Mouse (Mus musculus): ENCODE results near the gene Map2. TPM values are rescaled to one million over a fixed set of nuclear protein-coding genes. Genes with fewer than 3 reads are reported as not detected.

Gene Map2
- total RNA-seq, 2 experiments from 2014 or later = 1,082 to 1,114 TPM

- no peak; the same call in 1 of the 2 replicates for TF ChIP-seq CTCF (conservative IDR thresholded peaks at IDR 0.05)
- Histone ChIP-seq H3K27ac (peak overlapping the region; percentile 86), H3K4me3 (peak overlapping the region; percentile 94)
- DNase-seq (ENCODE audit: low spot score in 2 of 2) = no peak
Observed at GRCm38 (mm10) chr1:66176012-66176837, 1.2 kb downstream of the Map2 start.

DNA sequence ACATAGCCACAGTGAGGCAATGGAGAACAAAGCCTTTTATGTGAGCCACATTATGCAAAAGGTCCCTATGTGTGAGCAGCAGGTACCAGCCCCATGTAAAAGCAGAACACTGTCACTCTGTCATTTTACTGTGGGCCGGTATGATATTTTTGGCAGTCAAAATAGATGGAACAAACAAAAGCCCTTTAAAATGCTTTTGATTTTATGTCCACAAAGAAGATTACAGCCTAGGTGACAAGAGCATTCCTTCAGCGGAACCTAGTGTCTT lies 1.7 kb downstream of the Map2 start:
- H3K27ac ChIP-seq = peak overlapping the region; percentile 86
- peak overlapping the region; percentile 94 for H3K4me3 ChIP-seq

DNA sequence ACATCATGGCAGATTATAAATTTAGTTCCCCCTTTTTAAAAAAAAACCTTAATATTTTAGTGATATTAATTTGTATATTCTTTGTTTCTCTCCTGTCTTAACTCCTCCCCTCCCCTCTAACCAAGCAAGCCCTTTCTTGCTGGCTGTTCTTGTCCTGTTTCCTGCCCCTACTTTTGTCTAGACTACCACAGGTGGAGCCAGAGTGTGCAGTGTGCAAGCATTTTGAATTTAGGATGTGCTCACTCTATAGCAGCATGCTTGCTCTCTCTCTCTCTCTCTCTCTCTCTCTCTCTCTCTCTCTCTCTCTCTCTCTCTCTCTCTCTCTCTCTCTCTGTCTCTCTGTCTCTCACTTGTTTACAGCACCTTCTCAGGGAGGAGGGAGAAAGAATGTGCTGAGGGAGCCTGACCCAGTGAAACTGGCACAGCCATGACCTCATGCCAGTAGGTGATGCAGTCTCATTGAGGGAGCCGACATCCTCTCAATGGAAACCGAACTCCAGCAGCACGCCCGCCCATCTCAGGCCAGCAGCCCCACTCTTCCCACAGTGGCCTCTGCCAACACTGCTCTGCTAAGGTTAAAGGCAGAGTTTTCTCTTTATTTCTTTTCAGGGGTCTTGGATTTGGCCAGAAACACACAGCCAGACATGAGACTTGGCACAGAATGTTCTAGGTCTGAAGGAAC lies 2.6 kb downstream of the Map2 start:
- Histone ChIP-seq H3K4me3 (peak overlapping the region; percentile 94), H3K27ac (peak overlapping the region; percentile 86)
- DNase-seq (ENCODE audit: low spot score in 2 of 2) = no peak
- peak; percentile 31 for TF ChIP-seq CTCF (conservative IDR thresholded peaks at IDR 0.05)

More for the DNA sequence above, 1.7 kb downstream of the Map2 start:
- peak; percentile 43; the same call in 1 of the 2 replicates for TF ChIP-seq CTCF (conservative IDR thresholded peaks at IDR 0.05)
- DNase-seq (ENCODE audit: low spot score in 2 of 2) = no peak

DNA sequence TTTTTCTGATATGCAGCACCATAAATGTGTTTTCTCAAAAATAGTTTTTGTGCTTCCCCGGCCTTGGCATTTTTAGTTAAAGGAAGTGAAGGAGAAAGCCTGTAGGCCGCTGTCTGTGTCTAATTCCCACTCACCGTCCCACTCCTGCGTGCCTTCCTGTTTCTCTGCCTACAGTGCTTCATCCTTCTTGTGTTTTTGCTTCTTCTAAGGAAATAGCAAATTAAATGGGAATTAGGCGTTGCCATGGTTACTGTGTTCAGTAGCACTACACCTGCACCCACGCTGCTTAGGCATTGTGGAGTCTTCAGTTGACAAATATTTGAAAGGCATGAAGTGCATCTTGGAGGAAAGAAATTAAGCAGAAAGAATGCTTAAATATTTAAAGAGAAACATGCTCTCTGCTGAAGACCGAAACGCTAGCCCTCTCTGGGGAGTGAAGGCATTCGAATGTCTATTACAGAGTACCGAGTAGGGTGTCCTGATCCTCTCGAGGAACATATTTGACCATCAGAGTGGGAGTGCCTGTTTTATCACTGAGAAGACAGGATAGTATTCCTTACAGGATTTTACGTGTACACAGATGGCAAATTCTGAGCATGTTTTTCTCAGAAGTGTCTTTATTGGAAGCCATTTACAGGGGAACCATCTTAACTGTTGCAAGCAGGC lies 12.1 kb downstream of the Map2 start:
- peak overlapping the region; percentile 62 for H3K27ac ChIP-seq
- peak in 1 of 2 experiments; percentile 69 for DNase-seq (ENCODE audit: low spot score in 2 of 2)
- H3K4me3 ChIP-seq = peak overlapping the region; percentile 23; the same call in 1 of the 2 replicates
- TF ChIP-seq CTCF (conservative IDR thresholded peaks at IDR 0.05) = no peak

- no peak for TF ChIP-seq CTCF (conservative IDR thresholded peaks at IDR 0.05)
- DNase-seq (ENCODE audit: low spot score in 2 of 2) = no peak
- H3K4me3 ChIP-seq = no peak overlapping the region
- no peak overlapping the region for H3K27ac ChIP-seq
Observed at GRCm38 (mm10) chr1:66192401-66192800, 17.3 kb downstream of the Map2 start.

DNA sequence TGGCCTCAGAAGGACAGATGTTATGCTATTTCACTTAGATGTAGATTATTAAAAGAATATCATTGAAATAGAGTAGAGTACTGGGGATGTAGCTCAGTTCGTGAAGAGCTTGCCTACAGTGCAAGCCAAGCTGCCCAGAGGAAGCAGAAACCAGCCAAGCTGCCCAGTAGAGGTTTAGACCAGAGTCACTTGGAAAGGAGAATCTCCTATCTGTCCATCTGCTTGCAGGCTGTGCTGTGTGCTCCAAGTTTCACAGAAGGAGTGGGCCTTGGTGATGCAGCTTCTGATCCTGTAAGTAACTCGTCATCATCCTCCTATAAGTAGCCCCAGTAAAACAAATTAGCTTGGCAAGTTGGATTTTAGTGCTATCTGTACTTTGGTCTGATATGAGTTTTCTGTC lies 17.8 kb downstream of the Map2 start:
- no peak for DNase-seq (ENCODE audit: low spot score in 2 of 2)
- H3K27ac ChIP-seq = no peak overlapping the region
- no peak for TF ChIP-seq CTCF (conservative IDR thresholded peaks at IDR 0.05)
- H3K4me3 ChIP-seq = no peak overlapping the region

- Histone ChIP-seq H3K4me3 (no peak overlapping the region), H3K27ac (peak overlapping the region; percentile 41)
- DNase-seq (ENCODE audit: low spot score in 2 of 2) = no peak
- no peak for TF ChIP-seq CTCF (conservative IDR thresholded peaks at IDR 0.05)
Observed at GRCm38 (mm10) chr1:66195040-66195726, 20.1 kb downstream of the Map2 start.

DNA sequence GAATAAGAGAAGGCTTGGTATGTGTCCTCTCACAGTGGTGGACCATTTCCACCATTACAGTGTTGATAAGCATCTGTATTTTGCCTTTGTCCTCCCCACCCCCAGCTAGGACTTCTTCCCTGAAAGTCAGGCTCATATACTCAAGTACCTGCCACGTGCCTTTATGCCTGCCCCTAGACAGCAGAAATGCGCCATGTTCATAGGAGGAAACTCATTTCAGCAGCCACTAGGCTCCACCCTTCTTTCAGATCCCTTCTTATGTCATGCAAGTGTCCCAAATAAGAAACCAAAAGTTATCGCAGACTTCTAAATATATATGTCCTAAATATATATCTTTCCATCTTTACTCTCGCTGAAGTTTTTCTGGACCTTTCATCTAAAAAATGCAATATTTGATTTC lies 21.2 kb downstream of the Map2 start:
- no peak overlapping the region for H3K27ac ChIP-seq
- no peak for TF ChIP-seq CTCF (conservative IDR thresholded peaks at IDR 0.05)
- H3K4me3 ChIP-seq = no peak overlapping the region
- no peak for DNase-seq (ENCODE audit: low spot score in 2 of 2)

DNA sequence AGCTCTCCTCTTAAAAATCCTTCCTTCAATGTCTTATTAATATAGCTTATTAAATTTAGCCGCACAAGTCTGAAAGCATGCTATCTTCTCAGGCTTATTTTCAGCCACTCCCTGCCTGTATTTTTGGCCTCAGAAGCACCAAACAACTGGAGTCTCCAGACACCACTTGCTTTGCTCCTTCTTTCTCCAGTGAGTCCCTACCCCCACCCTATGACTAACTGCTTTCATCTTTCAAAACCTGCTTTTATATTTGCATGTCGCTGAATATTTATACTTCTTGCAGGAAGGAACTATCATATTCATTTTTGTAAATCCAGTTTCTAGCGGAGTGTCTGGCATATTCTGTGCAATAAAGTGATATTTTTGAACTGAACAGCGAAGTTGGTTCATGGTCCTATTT lies 21.6 kb downstream of the Map2 start:
- Histone ChIP-seq H3K27ac (peak overlapping the region; percentile 6; the same call in 1 of the 2 replicates), H3K4me3 (no peak overlapping the region)
- no peak for TF ChIP-seq CTCF (conservative IDR thresholded peaks at IDR 0.05)
- no peak for DNase-seq (ENCODE audit: low spot score in 2 of 2)

DNA sequence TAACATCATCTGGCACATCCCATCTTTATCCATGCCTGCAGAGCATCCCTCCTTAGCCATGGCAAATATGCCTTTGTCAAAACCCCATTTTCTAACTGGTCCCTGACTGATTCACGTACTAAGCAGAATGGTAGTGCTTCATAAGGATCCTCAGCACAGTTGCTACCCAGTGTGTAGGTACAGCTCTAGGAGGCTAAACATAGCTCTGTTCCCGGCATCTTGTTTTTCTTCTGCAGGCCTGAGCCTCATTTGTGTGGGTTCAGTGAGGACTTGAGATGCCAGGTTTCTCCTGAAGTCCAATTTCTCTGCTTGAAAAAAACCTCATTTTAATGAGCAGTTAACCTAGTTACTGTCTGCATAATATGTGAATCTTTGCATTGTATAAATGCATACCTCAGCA lies 30.4 kb downstream of the Map2 start:
- peak in 1 of 2 experiments; percentile 20 for DNase-seq (ENCODE audit: low spot score in 2 of 2)
- H3K4me3 ChIP-seq = no peak overlapping the region
- peak overlapping the region; percentile 25 for H3K27ac ChIP-seq
- TF ChIP-seq CTCF (conservative IDR thresholded peaks at IDR 0.05) = no peak

DNA sequence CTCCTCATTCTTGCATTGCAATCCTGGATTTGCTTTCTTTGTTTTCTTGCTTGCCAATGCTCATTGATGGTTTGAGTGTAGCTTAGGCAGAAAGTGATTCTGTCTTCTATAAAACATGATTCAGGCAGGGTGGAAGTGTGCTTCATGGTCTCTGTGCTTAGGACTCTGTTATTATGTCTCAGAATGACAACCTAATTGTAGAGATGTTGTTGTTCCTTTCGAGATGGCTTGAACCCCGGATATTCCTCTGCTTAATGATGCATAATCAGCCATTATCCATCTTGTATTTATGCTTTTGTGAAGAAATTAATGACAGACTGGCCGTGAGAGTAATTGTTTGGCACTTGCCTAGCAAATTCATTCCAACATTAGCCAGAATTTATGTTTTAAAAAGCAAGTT lies 31.8 kb downstream of the Map2 start:
- DNase-seq (ENCODE audit: low spot score in 2 of 2) = no peak
- no peak for TF ChIP-seq CTCF (conservative IDR thresholded peaks at IDR 0.05)
- no peak overlapping the region for H3K4me3 ChIP-seq
- H3K27ac ChIP-seq = no peak overlapping the region; the same call in 1 of the 2 replicates

DNA sequence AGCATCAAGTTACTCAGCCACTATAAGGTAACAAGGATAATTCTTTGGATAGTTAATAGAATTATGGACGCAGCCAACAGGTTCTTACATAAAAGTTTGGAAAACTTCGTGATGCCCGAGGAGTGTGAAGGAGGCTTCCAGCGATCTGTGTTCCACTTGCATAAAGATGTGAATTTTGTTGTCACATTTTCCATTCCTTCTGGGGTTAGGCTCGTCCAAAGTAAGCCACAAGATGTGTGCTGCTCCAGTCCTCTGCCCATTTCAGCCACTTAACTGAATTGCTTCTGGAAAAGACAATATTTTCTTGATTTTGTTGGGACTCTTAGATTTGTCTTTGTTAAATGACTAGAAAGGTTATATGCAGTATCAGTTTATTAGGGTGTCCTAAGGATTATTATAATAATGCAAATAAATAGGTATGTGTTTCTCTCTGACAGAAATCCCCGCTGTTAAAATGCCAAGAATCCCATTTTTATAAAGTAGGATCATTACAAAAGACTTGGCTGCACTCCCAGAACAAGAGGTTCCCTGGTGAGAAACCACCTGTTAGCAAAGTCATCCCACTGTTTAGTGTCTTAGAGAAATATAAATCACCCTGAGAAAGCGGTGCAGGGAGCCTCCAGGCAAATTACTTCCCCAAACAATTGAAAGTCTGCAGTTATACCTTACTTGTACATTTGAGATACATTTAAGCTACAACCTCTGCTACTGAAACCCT lies 36.2 kb downstream of the Map2 start:
- TF ChIP-seq CTCF (conservative IDR thresholded peaks at IDR 0.05) = no peak
- H3K4me3 ChIP-seq = no peak overlapping the region
- no peak overlapping the region for H3K27ac ChIP-seq
- DNase-seq (ENCODE audit: low spot score in 2 of 2) = peak in 1 of 2 experiments; percentile 21
